Mouse (Mus musculus): ENCODE results near the gene Vps18. TPM values are rescaled to one million over a fixed set of nuclear protein-coding genes. Genes with fewer than 3 reads are reported as not detected.
A peak's percentile ranks its signal among the peaks of the same experiment; 100 is the strongest.

Gene Vps18
- polyA plus RNA-seq, 1 experiment from 2014 or later, result 10.3 TPM

DNA sequence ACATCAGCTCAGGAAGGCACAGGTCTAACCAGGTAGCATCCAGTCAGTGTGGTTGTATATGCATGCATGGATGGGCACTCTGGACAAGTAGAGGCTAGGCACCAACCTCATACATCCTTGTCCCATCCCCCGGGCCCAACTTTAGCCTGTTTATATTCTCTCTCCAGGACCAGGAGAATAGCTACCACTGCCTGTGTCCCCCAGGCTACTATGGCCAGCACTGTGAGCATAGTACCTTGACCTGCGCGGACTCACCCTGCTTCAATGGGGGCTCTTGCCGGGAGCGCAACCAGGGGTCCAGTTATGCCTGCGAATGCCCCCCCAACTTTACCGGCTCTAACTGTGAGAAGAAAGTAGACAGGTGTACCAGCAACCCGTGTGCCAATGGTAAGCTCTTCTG, 42.3 kb downstream of the Vps18 start:
- H3K4me1 ChIP-seq (replicated peaks), result peaks cover 12% of the 10 kb centered on the region
- no peaks in the 10 kb centered on the region for H3K36me3 ChIP-seq
- no peak overlapping the region; the same call in 1 of the 2 replicates for H3K4me3 ChIP-seq
- H3K27ac ChIP-seq, result no peak overlapping the region
- no peak for ATAC-seq (replicated peaks; ENCODE audit: insufficient number of reproducible peaks, insufficient read depth, low FRiP score, low read depth)
- peaks cover 61% of the 10 kb centered on the region for H3K27me3 ChIP-seq
- no peaks in the 10 kb centered on the region for H3K9me3 ChIP-seq (replicated peaks)
- H3K4me2 ChIP-seq, result peak overlapping the region; percentile 21; the same call in 1 of the 2 replicates
- 83% methylated on average over 8 of the region's 8 CpGs for WGBS
- H3K9ac ChIP-seq, result no peak overlapping the region

DNA sequence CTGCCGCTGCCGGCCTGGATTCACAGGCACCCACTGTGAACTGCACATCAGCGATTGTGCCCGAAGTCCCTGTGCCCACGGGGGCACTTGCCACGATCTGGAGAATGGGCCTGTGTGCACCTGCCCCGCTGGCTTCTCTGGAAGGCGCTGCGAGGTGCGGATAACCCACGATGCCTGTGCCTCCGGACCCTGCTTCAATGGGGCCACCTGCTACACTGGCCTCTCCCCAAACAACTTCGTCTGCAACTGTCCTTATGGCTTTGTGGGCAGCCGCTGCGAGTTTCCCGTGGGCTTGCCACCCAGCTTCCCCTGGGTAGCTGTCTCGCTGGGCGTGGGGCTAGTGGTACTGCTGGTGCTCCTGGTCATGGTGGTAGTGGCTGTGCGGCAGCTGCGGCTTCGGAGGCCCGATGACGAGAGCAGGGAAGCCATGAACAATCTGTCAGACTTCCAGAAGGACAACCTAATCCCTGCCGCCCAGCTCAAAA, 43.7 kb downstream of the Vps18 start:
- Histone ChIP-seq H3K27ac (no peak overlapping the region), H3K9me3 (replicated peaks) (no peaks in the 10 kb centered on the region), H3K4me1 (replicated peaks) (peaks cover 10% of the 10 kb centered on the region), H3K36me3 (no peaks in the 10 kb centered on the region), H3K4me2 (peak overlapping the region; percentile 35), H3K4me3 (peak overlapping the region; percentile 21), H3K9ac (no peak overlapping the region), H3K27me3 (peaks cover 50% of the 10 kb centered on the region)
- 67% methylated on average over 24 of the region's 24 CpGs for WGBS
- ATAC-seq (replicated peaks; ENCODE audit: insufficient number of reproducible peaks, insufficient read depth, low FRiP score, low read depth), result no peak

DNA sequence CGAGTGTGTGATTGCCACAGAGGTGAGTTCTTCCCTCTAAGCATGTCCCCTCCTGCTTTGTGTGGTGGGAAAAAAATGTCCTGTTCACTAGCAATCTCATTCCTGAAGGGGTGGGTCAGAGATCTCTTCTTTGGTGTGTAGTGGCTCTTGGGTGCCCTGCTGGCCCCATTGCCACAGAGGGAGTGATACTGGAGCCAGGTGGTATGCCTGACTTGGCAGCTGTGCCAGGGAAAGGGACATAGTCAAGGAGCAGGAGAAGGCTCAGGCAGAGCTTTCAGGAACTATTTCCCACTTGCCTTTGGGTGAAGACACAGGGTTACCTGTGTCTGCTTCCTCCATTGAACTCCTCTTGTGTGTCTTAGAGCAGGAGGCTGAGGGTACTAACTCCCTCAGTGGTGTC, 45.6 kb downstream of the Vps18 start:
- Histone ChIP-seq H3K27ac (peak overlapping the region; percentile 24; the same call in 1 of the 2 replicates), H3K9ac (no peak overlapping the region), H3K27me3 (peaks cover 31% of the 10 kb centered on the region), H3K36me3 (no peaks in the 10 kb centered on the region), H3K9me3 (replicated peaks) (no peaks in the 10 kb centered on the region), H3K4me1 (replicated peaks) (peaks cover 18% of the 10 kb centered on the region), H3K4me2 (peak overlapping the region; percentile 46), H3K4me3 (peak overlapping the region; percentile 15)
- WGBS, result 39% methylated on average over 1 of the region's 1 CpGs
- no peak for ATAC-seq (replicated peaks; ENCODE audit: insufficient number of reproducible peaks, insufficient read depth, low FRiP score, low read depth)

DNA sequence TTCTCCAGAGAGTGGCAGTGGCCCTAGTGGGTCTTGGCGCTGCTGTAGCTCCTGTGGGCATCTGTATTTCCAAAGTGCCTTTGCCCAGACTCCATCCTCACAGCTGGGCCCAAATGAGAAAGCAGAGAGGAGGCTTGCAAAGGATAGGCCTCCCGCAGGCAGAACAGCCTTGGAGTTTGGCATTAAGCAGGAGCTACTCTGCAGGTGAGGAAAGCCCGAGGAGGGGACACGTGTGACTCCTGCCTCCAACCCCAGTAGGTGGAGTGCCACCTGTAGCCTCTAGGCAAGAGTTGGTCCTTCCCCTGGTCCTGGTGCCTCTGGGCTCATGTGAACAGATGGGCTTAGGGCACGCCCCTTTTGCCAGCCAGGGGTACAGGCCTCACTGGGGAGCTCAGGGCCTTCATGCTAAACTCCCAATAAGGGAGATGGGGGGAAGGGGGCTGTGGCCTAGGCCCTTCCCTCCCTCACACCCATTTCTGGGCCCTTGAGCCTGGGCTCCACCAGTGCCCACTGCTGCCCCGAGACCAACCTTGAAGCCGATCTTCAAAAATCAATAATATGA, 46.5 kb downstream of the Vps18 start:
- Histone ChIP-seq H3K9ac (no peak overlapping the region), H3K9me3 (replicated peaks) (no peaks in the 10 kb centered on the region), H3K27me3 (peaks cover 24% of the 10 kb centered on the region), H3K36me3 (no peaks in the 10 kb centered on the region), H3K27ac (0 out of 2 replicates have a peak overlapping the region, but pooled peaks have one; percentile 40), H3K4me2 (peak overlapping the region; percentile 46), H3K4me3 (peak overlapping the region; percentile 15), H3K4me1 (replicated peaks) (peaks cover 18% of the 10 kb centered on the region)
- no peak for ATAC-seq (replicated peaks; ENCODE audit: insufficient number of reproducible peaks, insufficient read depth, low FRiP score, low read depth)
- WGBS, result 58% methylated on average over 7 of the region's 7 CpGs

- H3K27me3 ChIP-seq, result peaks cover 21% of the 10 kb centered on the region
- H3K4me3 ChIP-seq, result no peak overlapping the region
- WGBS, result 44% methylated on average over 1 of the region's 1 CpGs
- H3K27ac ChIP-seq, result peak overlapping the region; percentile 73
- ATAC-seq (replicated peaks; ENCODE audit: insufficient number of reproducible peaks, insufficient read depth, low FRiP score, low read depth), result no peak
- H3K9ac ChIP-seq, result no peak overlapping the region
- no peaks in the 10 kb centered on the region for H3K9me3 ChIP-seq (replicated peaks)
- no peaks in the 10 kb centered on the region for H3K36me3 ChIP-seq
- peaks cover 18% of the 10 kb centered on the region for H3K4me1 ChIP-seq (replicated peaks)
- H3K4me2 ChIP-seq, result peak overlapping the region; percentile 24; the same call in 1 of the 2 replicates
Observed at GRCm38 (mm10) chr2:119335535-119335934, 47.0 kb downstream of the Vps18 start.

DNA sequence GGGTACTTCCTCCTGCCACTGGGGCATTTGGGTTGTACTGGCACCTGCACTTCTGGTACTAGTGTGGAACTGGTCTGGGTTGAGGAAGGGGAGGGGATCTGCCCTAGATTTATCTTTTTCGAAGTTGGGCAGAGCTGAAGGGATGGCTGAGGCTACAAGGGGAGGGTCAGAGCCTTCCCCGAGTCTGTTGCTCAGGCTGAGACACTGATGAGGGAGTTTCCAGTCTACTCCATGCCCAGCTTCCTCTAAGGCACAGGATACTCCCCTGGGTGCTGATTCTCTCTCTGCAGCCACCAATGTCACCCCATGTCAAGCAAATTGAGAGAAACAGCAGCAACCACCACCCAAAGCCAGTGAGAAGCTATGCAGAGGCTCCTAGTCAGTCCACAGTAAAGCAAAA, 47.5 kb downstream of the Vps18 start:
- Histone ChIP-seq H3K4me1 (replicated peaks) (peaks cover 18% of the 10 kb centered on the region), H3K9ac (no peak overlapping the region), H3K36me3 (no peaks in the 10 kb centered on the region), H3K27me3 (peaks cover 16% of the 10 kb centered on the region), H3K9me3 (replicated peaks) (no peaks in the 10 kb centered on the region), H3K27ac (peak overlapping the region; percentile 73), H3K4me3 (no peak overlapping the region), H3K4me2 (0 out of 2 replicates have a peak overlapping the region, but pooled peaks have one; percentile 4)
- 62% methylated on average over 2 of the region's 2 CpGs for WGBS
- ATAC-seq (replicated peaks; ENCODE audit: insufficient number of reproducible peaks, insufficient read depth, low FRiP score, low read depth), result no peak

GRCm38 (mm10) chr2:119336470-119336869, 47.9 kb downstream of the Vps18 start:
- H3K4me1 ChIP-seq (replicated peaks), result peaks cover 18% of the 10 kb centered on the region
- no peak overlapping the region for H3K4me3 ChIP-seq
- H3K4me2 ChIP-seq, result 0 out of 2 replicates have a peak overlapping the region, but pooled peaks have one; percentile 4
- WGBS, result 45% methylated on average over 10 of the region's 10 CpGs
- no peak overlapping the region for H3K9ac ChIP-seq
- no peaks in the 10 kb centered on the region for H3K9me3 ChIP-seq (replicated peaks)
- peaks cover 12% of the 10 kb centered on the region for H3K27me3 ChIP-seq
- no peak for ATAC-seq (replicated peaks; ENCODE audit: insufficient number of reproducible peaks, insufficient read depth, low FRiP score, low read depth)
- H3K36me3 ChIP-seq, result no peaks in the 10 kb centered on the region
- peak overlapping the region; percentile 73 for H3K27ac ChIP-seq

DNA sequence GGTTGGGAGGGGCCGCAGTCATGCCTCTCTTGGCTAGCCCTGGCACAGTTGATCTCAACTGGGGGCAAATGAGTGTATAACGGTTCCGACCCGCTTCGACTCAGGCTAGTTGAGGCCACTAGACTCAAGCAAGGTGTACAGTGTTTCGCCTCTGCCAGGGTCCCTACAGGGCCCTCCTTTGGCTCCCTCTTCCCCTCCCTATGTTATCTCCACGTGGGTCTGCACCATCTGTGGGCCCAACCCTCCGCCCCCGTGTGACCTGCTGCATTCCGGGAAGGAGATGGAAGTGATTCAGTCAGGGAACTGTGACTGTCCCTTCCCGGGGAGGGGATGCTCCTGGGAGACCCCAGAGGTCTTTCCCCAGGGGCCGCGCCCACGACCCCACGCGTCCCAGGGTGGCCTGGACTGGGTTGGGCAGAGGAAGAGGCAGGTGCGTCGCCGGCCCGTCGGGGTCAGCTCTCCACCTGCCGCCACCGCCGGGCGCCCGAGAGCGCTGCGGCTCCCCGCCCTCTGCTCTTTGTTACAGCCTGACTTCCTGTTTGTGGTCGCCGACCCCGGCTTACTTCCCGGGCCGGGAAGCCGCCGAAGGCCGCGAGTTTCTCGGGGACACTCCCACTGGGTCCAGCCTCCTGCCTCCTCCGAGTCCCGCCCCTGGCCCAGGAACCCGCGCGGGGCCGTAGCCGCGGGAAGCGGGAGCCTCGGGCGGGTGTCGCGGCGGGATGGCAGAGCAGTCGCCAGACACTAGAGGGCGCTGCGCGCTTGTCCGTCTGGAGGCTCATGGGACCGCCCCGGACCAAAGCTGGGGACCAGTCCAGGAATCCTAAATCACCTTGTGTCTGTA, 49.1 kb downstream of the Vps18 start:
- WGBS, result 9% methylated on average over 60 of the region's 60 CpGs
- peak overlapping the region; percentile 66 for H3K9ac ChIP-seq
- peak; percentile 80 for ATAC-seq (replicated peaks; ENCODE audit: insufficient number of reproducible peaks, insufficient read depth, low FRiP score, low read depth)

DNA sequence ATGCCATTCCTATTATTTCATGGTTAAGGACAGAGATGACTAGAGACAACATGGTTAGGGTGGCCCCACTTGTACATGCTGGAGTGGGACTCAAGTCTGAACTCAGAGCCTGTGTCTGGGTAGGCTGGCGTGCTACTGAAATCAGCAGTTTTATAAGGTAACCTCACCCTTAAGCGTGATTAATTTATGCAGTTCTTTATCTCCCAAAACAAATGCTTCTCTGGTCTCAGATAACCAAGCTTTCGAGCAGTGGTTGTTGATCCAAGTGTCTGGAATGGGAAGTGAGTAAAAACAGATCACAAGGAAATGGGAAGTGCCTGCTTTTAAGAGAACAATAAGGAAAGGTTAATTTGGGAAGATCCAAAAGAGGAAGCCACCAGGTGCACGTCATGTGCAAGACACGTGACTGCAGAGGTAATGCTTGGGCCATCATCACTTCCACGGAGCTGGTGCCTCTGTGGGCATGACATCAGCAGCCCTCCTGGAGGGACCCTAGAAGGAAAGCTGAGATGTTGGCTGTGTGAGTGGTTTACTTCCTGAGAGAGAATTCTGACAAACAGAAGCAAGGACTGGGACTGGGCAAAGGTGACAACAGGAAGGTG, 56.1 kb downstream of the Vps18 start:
- H3K9me3 ChIP-seq (replicated peaks), result no peaks in the 10 kb centered on the region
- no peaks in the 10 kb centered on the region; the same call in 1 of the 2 replicates for H3K4me1 ChIP-seq (replicated peaks)
- no peaks in the 10 kb centered on the region for H3K36me3 ChIP-seq
- H3K4me3 ChIP-seq, result no peak overlapping the region
- H3K27me3 ChIP-seq, result peaks cover 5% of the 10 kb centered on the region; the same call in 1 of the 2 replicates
- 25% methylated on average over 6 of the region's 6 CpGs for WGBS
- no peak overlapping the region for H3K9ac ChIP-seq
- no peak overlapping the region for H3K4me2 ChIP-seq
- no peak overlapping the region for H3K27ac ChIP-seq
- no peak for ATAC-seq (replicated peaks; ENCODE audit: insufficient number of reproducible peaks, insufficient read depth, low FRiP score, low read depth)

More for the DNA sequence above, 49.1 kb downstream of the Vps18 start:
- peak overlapping the region; percentile 81 for H3K4me2 ChIP-seq
- peak overlapping the region; percentile 73 for H3K27ac ChIP-seq
- no peaks in the 10 kb centered on the region for H3K36me3 ChIP-seq
- peak overlapping the region; percentile 61 for H3K4me3 ChIP-seq
- H3K4me1 ChIP-seq (replicated peaks), result peaks cover 18% of the 10 kb centered on the region
- H3K9me3 ChIP-seq (replicated peaks), result no peaks in the 10 kb centered on the region
- peaks cover under 1% of the 10 kb centered on the region; the same call in 1 of the 2 replicates for H3K27me3 ChIP-seq

All from heart, embryonic 15.5 days (tissue).